In the genomic region with DNA sequence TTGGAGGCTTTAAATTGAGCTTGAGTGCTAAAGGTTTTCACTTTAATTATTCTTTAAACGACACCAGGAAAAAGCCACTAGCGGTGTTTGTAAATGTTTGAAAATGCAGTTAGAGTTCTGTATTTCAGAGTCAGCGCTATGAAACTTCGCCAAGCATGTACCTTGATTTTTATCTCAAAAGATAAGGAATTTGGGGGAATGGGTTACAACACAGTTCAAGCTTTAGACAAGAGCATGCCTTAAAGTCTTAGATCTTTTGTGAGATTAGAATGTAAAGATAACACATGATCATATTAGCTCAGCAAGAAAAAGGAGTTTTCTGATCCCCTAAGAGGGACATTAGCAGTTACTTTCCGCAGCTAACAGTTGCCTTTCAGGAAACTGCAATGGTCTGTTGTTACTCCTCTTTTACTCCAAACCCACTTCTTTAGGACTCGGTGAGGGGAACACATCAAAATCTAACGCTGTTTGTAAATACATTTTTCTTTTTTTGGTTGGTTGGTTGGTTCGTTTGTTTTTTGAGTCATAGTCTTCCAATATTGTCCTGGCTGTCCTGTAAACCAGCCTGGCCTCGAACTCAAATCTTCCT, we compare ENCODE assay signal across 8 mouse cellular contexts. TPM values are rescaled to one million over a fixed set of nuclear protein-coding genes. Genes with fewer than 3 reads are reported as not detected.
DNase-seq lines count a peak whose midpoint lies in the region; ATAC-seq and TF ChIP-seq lines count a peak whose summit lies in the region.

No protein-coding gene starts in this region.

- ATAC-seq in heart, embryonic 15.5 days (replicated peaks; ENCODE audit: insufficient number of reproducible peaks, insufficient read depth, low FRiP score, low read depth) = no peak
- no peak for ATAC-seq in G1E (ENCODE audit: extremely low read depth, insufficient number of reproducible peaks, low FRiP score, poor library complexity, severe bottlenecking)
- ATAC-seq in hindbrain, embryonic 11.5 days (ENCODE audit: low FRiP score) = no peak
- no peak for ATAC-seq in midbrain, embryonic 11.5 days (ENCODE audit: low FRiP score)

- WGBS in heart, embryonic 15.5 days = 20% methylated on average over 9 of the region's 9 CpGs
- WGBS in hindbrain, embryonic 11.5 days = 25% methylated on average over 9 of the region's 9 CpGs
- 21% methylated on average over 9 of the region's 9 CpGs for WGBS in midbrain, embryonic 11.5 days

- peak overlapping the region; percentile 61 for H3K4me2 ChIP-seq in heart, embryonic 15.5 days
- H3K4me2 ChIP-seq in hindbrain, embryonic 11.5 days (replicated peaks; ENCODE audit: low read depth, low read length) = peak overlapping the region; percentile 40
- peak overlapping the region; percentile 45 for H3K4me2 ChIP-seq in midbrain, embryonic 11.5 days

- H3K27me3 ChIP-seq in heart, embryonic 15.5 days = no peaks in the 10 kb centered on the region
- no peaks in the 10 kb centered on the region for H3K27me3 ChIP-seq in G1E (ENCODE audit: insufficient read depth, low read length)
- H3K27me3 ChIP-seq in hindbrain, embryonic 11.5 days (ENCODE audit: control insufficient read depth, insufficient read depth, low read length) = no peaks in the 10 kb centered on the region
- H3K27me3 ChIP-seq in midbrain, embryonic 11.5 days (ENCODE audit: control insufficient read depth, insufficient read depth, low read length) = no peaks in the 10 kb centered on the region

- DNase-seq in heart, postnatal 4 days = no peak
- DNase-seq in G1E (ENCODE audit: low spot score) = no peak
- no peak for DNase-seq in hindbrain, embryonic 11.5 days (ENCODE audit: low spot score)
- DNase-seq in midbrain, embryonic 11.5 days (ENCODE audit: low spot score, missing footprints) = peak; percentile 87
- no peak for DNase-seq in urinary bladder, postnatal 10 days (ENCODE audit: low spot score)
- no peak for DNase-seq in adrenal gland, adult (ENCODE audit: inconsistent age in 2 of 2, low spot score in 1 of 2)
- DNase-seq in gastrocnemius, adult 18-20 months (ENCODE audit: low spot score) = no peak

- no peaks in the 10 kb centered on the region; the same call in none of the 2 replicates for H3K9me3 ChIP-seq in heart, embryonic 15.5 days (replicated peaks)
- H3K9me3 ChIP-seq in G1E (replicated peaks) = peaks cover 4% of the 10 kb centered on the region; the same call in 1 of the 2 replicates
- no peaks in the 10 kb centered on the region for H3K9me3 ChIP-seq in hindbrain, embryonic 11.5 days (ENCODE audit: control insufficient read depth, low read length)
- peaks cover 4% of the 10 kb centered on the region; the same call in 1 of the 2 replicates for H3K9me3 ChIP-seq in midbrain, embryonic 11.5 days (ENCODE audit: control insufficient read depth, low read length)

- no peak for TF ChIP-seq CTCF in G1E (IDR thresholded peaks at IDR 0.05; ENCODE audit: low read depth, low read length)

- H3K27ac ChIP-seq in heart, embryonic 15.5 days = peak overlapping the region; percentile 83
- 0 out of 2 replicates have a peak overlapping the region, but pooled peaks have one; percentile 34 for H3K27ac ChIP-seq in hindbrain, embryonic 11.5 days (ENCODE audit: low read depth, low read length)
- H3K27ac ChIP-seq in midbrain, embryonic 11.5 days (ENCODE audit: low read depth, low read length) = no peak overlapping the region

- 0 out of 2 replicates have a peak, but pooled peaks cover 6% of the 10 kb centered on the region for H3K36me3 ChIP-seq in heart, embryonic 15.5 days
- peaks cover 36% of the 10 kb centered on the region for H3K36me3 ChIP-seq in G1E (replicated peaks)
- H3K36me3 ChIP-seq in hindbrain, embryonic 11.5 days (ENCODE audit: control insufficient read depth, insufficient read depth, low read length) = no peaks in the 10 kb centered on the region
- H3K36me3 ChIP-seq in midbrain, embryonic 11.5 days (ENCODE audit: control insufficient read depth, insufficient read depth, low read length) = no peaks in the 10 kb centered on the region

- peak overlapping the region; percentile 98 for H3K4me3 ChIP-seq in heart, embryonic 15.5 days
- H3K4me3 ChIP-seq in G1E (ENCODE audit: low read depth, low read length) = peak overlapping the region; percentile 98
- H3K4me3 ChIP-seq in hindbrain, embryonic 11.5 days (ENCODE audit: low read depth, low read length) = peak overlapping the region; percentile 74
- H3K4me3 ChIP-seq in midbrain, embryonic 11.5 days (ENCODE audit: low read depth, low read length) = peak overlapping the region; percentile 93

- peaks cover 20% of the 10 kb centered on the region for H3K4me1 ChIP-seq in heart, embryonic 15.5 days (replicated peaks)
- H3K4me1 ChIP-seq in G1E (ENCODE audit: insufficient read depth, low read depth, low read length) = peaks cover 50% of the 10 kb centered on the region
- H3K4me1 ChIP-seq in hindbrain, embryonic 11.5 days (replicated peaks; ENCODE audit: control insufficient read depth, insufficient read depth, low read length) = no peaks in the 10 kb centered on the region
- peaks cover 15% of the 10 kb centered on the region for H3K4me1 ChIP-seq in midbrain, embryonic 11.5 days (ENCODE audit: control insufficient read depth, insufficient read depth, low read length)

- peak overlapping the region; percentile 66 for H3K9ac ChIP-seq in heart, embryonic 15.5 days
- H3K9ac ChIP-seq in hindbrain, embryonic 11.5 days (ENCODE audit: low read depth, low read length) = no peak overlapping the region
- peak overlapping the region; percentile 64 for H3K9ac ChIP-seq in midbrain, embryonic 11.5 days (ENCODE audit: low read length)

RNA-seq across cellular contexts. Expression of gene Rsbn1l, which starts 3.8 kb away (rescaled TPM):
- polyA plus RNA-seq in heart, embryonic 15.5 days (2015; fragmentation: Nextera tagmentation; extraction: Ambion mirVana) = 5.6 and 6.4 TPM in 2 replicates
- 10 to 100 TPM; 21.0 to 21.1 TPM for total RNA-seq in heart, postnatal 4 days (2021)
- 90.5 and 90.8 TPM in 2 replicates for total RNA-seq in G1E (2014; fragmentation: Nextera tagmentation)
- total RNA-seq in G1E (2017) = 63.7 and 69.7 TPM in 2 replicates
- polyA plus RNA-seq in G1E (2012) = 15.7 and 16.7 TPM in 2 replicates
- 5.8 and 7.3 TPM in 2 replicates for polyA plus RNA-seq in hindbrain, embryonic 11.5 days (2014; fragmentation: Nextera tagmentation; extraction: Ambion mirVana)
- polyA plus RNA-seq in midbrain, embryonic 11.5 days (2014; fragmentation: Nextera tagmentation; extraction: Ambion mirVana) = 6.3 and 7.1 TPM in 2 replicates
- total RNA-seq in gastrocnemius, adult 18-20 months (2021) = 10 to 100 TPM in 1 of 2 experiments, 1 to 10 TPM in 1; 8.8 to 11.1 TPM
